Mouse (Mus musculus) induced T-regulatory cell, adult 2 months (primary cell): ENCODE data around the gene Frrs1l.
A peak's percentile ranks its signal among the peaks of the same experiment; 100 is the strongest.

Experiments used
- DNase-seq: peaks from one replicate; pipeline ENCODE4 v3.0.0-alpha.2; 2012; ENCODE audit warnings: low read depth

The Frrs1l gene

DNA sequence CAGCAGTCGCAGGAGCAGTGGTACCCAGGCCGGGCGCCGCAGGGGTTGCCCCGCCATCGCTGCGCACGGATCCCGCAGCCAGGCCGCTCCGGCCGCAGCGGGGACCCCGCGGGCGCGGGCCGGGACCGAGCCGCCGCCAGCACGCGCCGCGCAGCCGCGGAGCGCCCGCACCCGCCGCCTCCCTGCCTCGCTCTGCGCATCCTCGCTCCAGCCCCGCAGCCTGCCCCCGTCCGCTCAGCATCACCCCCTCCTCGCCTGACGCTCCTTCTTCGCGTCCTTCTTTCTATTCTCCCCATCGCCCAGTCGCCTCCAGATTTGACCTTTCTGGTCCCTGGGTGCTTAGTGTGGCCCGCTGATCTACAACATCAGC is at the start of gene Frrs1l:
Gene Frrs1l, minus strand, starts transcription at position 177 of the 370 bp plus-strand sequence.
- no peak for DNase-seq

DNA sequence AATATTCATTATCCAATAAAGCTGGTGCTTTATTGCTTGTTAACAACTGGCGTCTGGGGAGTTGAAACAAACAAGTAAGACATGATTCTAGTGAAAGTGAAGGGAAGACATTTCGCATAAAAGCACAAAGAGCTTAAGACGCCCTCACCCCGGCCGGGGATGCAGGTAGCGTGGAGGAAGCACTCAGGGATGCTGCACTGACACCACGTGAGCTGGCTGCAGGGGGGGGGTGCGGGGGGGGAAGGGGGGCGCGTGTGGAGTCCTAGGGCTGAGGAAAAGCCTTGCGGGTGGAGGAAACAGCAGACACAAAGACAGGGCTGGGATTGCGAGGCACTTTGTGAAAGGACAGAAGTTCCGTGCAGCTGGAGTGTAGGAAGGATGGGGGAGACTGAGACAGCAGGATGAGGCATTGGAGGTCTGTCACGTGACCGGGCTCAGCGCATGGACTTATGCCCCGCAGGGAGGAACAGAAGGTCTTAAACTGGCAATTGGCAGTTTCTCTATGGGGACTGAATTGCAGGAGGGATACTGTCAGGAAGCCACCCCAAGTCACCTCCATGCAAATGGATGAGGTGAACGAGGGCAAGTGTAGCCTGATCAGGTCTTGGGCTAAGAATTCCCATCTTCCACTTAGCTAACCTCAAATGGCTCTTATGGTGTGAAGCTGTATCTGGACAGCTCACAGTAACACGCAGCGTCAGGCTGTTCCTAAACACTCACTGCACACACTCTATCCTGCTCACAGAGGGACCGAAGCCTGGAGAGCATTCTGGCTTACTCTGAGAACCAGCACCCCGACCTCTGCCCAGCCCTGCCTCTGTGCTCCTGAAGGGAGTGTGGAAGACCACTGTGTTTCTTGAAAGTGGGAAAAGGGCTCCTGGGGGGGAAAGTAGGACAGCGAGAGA is 49.2 kb upstream of the Frrs1l start:
- no peak for DNase-seq

DNA sequence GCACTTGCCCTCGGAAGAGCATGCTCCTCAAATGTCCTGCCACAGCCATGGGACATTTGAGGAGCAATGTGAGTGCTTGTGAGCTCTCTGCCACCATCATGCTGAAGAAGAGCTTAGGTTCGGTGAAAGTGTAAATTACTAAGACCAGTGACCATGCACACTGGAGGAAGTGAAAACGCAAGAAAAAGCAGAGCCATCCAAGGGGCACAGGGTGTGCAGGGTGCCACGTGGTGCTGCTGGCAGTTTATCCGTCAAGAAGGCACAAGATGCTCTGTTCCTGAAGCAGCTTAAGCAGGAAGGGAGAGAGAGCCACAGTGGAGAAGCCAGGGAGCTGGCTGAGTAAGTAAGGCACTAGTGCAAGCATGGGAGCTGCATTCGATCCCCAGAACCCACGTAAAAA is 47.4 kb upstream of the Frrs1l start:
- DNase-seq = no peak

DNA sequence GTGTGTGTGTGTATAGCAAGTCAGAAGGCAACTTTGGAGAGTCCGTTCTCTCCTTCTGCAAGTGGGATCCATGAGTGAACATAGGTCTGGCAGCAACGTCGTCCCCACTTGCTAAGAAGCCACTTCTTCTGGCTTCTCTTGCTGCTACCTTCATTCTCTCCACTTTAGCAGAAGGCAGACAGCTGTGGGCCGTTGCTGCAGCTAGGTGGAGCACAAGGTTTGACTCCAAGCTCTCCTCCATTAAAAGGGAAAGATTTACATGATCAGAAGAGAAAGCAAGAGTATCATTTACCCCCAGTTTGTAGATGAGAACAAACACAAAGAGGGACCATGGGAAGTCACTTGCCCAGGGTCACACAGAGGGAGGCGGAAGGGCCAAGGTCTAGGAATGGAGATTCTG is 44.0 kb upstream of the Frrs1l start:
- DNase-seq = no peak

DNA sequence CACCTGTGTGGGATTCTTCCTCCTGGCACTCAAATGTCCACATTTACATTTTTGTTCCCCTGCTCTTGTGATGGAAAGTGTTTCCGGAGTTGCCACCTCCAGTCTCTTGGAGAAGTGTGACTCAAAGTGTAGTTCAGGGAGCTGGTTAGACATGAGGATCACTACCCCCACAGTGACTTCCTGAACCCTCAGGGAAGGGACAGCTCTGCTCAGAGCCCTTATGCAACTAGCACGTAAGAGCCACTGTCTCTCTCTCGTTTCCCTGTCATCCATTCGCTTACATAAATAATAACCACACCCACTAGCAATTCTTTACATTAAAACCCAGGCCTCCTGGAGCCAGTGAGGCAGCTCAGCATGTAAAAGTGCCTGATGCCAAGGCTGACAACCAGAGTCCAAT is 41.2 kb upstream of the Frrs1l start:
- DNase-seq = no peak

DNA sequence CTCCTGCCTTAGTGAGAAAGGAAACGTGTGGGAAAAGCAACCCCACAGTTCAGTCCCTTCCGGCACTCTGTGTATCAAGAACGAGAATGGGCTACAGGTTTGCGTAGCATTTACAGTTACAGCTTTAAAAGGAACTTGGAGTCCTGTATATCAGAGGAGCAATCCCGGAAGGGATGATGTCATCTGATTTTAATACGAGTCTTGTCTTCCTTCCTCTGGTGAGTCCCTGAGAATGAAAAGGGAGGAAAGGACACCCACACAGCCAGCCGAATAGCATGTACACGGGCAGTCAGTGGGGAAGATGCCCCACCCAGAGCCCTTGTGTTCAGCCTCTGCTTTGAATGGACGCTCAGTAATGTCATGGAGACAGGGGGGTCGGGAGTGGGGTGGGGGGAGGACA is 37.8 kb upstream of the Frrs1l start:
- peak; percentile 50 for DNase-seq

DNA sequence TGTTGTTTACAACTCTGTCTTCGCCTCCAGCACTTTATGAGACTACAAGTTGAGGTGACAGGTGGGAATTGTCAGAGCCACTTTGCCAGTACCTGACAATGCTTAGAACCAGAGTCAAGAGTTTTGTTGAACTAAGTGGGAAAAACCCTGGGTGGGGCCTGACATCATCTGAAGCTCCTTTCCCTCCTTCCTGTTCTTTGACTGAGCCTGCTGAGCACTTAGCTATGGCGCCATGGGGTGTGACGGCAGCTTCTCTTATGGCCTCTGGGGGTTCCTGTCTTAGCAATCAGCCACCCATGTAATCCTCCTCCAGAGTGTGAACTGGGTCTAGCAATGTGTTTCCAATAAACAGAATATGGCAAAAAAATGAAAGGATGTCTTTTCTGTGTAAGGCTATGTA is 33.3 kb upstream of the Frrs1l start:
- peak; percentile 12 for DNase-seq

DNA sequence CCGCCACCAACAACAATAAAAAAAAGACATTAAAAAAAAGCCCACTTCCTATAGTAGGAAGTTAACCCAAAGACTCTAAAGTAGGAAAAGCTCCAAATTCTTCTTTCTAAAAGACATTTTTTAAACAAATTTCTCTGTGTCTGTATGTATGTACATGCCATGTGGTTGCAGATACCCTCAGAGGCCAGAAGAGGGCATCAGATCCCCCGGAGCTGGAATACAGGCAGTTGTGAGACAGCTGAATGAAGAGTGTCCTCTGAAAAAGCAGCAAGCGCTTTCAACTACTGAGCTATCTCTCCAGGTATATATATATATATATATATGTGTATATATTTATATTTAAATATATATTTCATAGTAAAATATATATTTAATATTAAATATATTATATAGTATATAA is 31.1 kb upstream of the Frrs1l start:
- peak; percentile 17 for DNase-seq

DNA sequence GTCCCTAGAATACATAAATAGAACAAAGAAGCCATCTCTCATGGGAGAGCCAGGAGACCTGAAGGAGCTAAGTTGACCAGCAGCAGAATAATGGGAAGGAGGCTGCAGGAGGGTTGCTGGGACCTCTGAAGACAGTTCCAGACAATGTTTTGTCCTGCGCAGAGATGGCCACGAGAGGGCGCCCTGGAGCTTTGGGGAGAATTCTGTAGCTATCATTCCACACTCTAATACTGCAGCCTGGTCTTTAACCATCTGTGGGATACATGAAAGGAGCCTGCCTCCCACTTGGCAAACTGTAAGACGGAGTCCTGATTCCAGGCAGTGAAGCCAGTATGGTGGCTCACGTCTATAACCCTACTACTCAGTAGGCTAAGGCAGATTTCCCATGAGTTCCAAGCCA is 27.0 kb upstream of the Frrs1l start:
- DNase-seq = peak; percentile 70

DNA sequence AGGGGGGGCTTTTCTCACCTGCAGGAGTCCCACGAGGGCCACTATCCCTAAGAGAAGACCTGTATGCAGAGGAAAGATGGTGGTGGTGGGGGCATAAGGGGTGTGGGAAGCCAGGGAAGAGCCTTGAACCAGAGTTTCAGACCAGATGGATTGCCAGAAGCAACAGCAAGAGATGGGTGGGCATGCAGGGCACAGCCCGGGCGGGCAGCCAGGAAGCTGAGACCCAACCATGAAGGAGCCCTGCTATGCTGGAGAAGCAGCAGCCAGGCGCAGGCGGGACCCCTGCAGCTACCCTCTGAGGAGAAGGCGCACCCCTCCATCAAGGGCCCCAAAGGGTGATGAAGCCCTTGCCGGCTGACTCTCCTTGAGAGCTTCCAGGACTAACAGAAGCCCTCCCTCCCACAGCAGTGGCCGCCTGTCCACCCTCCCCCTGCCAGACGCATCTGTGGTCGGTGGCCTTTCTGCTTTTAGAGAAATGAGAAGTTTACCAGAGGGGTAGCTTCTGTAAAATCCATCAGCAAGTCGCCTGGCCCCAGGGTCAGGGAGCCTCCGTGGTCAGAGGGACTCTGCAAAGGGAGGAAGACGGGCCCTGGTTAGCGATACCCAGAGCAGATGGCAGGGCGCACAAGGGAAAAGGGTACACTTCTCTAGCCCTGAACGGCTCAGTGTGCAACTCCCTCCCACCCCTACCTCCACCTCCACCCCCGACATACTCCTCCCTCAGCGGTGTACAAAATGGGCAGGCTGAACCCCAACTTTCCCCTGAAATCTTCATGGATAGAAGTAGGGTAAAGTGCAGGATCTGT is 26.4 kb upstream of the Frrs1l start:
- no peak for DNase-seq

DNA sequence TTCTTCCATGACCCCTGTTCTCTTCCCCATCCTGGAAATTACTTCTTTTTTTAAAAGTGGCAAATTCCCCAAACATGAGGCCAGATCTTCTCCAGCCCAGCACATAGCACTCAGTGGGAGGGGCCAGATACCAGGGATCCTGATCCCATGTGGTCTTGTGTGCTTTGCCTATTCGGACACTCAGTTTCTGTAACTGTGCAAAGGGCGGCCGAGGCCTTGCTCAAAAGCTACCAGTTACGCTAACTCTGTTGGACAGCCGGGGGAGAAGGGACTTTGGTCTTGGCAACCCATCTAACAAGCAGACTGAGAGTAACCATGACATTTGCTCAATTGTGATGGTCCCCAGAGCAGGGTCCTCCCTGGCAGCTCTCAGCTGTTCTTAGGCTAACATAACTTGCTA is 24.8 kb upstream of the Frrs1l start:
- DNase-seq = no peak

DNA sequence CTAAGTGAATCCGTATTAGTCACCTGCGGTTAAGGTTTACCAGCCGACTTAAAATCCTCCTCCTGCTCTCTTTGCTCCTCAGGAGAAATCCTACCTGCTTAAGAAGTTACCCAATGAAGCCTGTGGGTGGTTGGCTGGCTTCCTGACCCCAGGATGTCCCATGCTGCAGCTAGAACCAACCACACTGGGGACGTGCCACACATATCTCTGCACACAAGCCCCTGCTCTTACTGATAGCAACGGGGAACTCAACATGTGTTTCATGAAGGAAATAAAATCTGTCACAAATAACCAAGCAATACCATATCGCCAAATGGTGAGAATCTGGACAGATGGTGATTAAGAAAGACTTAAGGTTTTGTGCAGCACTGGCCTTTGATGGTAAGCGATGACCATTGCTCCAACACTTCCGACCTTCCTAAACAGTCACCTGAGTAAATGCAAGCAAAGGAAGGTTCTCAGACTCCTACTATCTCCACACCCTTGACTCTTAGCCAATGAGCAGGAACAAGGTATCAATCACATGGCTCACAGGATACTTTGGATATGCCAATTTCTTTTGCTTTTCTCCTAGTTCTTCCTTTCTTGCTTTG is 21.4 kb upstream of the Frrs1l start:
- no peak for DNase-seq

DNA sequence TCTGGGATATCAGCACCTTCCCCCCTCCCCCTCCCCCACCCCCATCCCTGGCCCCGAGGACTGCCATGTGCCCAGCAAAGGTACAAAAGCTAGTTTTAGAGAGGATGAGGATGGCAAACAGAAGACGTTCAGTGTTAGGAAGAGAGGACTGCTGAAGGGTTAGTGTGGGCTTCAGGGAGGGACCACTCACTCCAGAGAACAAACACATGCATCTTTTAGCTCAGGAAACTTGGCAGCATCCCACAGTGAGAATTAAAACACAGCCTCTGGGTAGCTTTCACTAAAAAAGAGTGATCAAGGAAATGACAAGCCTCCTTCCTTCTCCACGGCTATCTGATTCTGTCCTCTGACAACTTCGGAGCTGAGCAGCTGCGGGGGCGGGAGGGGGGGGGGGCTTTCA is 20.7 kb upstream of the Frrs1l start:
- DNase-seq = no peak

DNA sequence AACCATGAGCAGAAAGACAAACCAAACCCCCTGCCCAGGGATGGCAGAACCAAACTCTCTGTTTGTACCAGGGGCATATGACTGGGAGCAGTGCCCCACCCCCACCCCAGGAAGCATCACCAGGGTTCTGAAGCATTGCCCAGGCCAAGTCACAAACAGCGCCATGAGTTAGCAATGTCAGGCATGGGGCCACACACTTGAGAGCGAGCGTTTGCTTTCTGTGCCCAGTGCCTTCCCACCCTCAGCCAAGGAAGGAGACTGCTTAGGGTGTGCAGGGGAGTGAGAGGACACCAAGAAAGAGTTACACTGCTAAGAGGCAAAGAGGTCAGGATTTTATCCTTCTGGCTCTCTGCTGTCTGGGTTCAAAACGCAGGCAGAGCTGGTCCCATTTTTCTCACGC is 20.2 kb upstream of the Frrs1l start:
- no peak for DNase-seq

DNA sequence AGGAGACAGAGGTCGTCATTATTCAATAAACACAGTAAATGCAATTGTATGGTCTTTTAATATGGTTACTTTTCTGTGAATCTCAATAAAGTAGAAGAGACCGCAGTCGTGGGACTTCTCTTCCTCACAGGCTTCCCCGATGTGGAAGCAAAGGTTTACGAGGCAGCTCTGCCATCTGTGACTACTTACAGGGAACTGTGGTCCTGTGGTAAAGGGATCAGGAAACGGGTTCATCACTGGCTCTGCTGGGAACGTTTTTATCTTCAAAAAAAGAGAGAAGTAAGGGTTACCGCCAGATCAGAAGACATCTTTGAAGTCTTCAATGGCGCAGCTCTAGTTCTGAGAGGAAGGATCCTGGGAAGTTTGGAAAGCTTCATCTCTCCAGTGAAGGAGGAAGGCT is 17.5 kb upstream of the Frrs1l start:
- no peak for DNase-seq

DNA sequence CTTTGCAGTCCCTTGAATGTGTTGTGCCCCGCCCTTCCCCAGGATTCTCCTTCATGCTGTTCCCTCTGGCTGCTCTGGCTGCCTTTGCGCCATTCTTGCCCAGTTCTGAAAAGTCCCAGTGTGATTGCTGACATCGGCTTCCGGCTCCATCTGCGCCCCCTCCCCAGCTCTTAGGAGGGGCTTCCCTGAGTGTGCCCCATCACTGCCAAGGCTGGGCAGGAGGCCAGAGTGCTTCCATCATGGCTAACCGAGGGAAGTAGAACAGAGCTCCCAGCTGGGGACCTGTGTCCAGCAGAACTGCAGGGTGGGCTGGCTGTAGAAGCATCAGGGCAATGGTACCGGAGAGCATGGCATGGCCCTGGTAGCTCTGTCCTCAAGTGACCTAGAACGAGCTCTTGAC is 14.8 kb upstream of the Frrs1l start:
- DNase-seq = no peak

DNA sequence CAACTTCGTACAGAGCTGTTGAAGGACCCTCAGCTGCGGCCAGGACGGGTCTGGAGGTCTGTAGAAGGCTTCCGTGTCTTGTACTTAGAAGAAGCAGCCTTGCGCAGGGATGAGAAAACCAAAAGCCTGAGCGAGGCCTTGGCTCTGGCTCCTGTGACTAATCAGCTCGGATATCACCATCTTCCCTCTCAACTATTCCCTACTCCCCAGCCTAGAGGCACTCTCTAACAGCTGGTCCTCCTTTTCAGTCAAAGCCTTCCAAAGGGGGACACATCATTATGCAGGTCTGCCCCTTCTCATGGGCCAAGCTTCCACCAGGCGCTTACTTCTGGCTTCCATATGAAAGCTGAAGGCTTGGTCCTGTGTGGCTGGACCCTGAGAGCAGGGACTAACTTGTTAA is 13.7 kb upstream of the Frrs1l start:
- no peak for DNase-seq

DNA sequence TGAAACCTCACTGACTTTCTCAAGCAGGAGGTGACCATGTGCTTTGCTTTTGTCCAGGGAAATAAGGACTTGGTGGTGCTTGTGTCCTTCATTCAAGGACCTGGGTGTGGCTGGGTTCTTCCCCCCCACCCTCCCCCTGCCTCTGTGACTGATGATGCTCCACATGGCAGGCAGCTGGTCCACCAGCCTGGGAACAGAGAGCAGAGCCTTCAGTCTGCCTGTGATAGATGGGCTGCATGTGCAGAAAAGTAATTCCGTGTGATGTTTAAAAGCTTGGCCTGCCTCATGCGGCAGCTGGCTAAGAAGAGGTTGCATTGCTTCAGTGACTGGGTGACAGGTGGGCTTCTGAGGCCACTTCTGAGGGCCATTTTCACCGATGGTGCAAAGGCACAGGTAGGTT is 12.6 kb upstream of the Frrs1l start:
- DNase-seq = no peak

DNA sequence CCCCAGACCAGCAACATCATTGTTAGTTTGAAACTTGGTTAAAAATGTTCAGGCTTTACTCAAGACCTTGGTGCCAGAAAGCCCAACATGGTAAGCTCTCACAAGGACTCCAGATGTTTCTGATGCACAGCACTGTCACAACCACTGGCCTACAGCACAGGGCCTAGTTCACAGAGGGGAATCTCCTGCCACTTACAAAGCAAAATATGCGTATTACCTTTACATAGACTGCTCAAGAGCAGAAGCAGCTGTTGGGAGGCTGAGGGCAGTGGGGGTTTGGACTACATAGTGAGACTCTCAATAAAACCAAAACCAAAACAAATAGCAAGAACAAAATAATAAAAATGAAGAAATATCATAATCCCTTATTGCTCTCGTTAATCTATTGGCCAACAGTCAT is 11.2 kb upstream of the Frrs1l start:
- no peak for DNase-seq

DNA sequence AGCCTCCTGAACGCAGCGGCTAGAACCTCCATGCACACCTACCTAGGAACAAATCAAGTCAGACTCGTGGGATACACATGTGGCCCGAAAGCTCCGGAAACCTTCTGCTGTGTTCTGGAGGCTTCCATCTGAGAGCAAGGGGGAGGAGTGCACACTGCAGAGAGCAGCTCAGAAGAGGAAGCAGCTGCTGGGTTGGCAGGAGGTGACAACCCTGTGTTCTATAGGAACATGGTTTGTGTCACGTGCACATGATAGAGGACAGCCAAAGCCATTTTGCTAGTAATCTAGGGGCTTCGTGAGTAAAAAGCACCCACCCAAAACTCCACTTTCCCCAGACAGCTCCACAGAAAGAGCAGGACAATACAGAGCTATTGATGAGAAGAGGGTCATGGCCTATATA is 3.1 kb upstream of the Frrs1l start:
- DNase-seq = no peak

DNA sequence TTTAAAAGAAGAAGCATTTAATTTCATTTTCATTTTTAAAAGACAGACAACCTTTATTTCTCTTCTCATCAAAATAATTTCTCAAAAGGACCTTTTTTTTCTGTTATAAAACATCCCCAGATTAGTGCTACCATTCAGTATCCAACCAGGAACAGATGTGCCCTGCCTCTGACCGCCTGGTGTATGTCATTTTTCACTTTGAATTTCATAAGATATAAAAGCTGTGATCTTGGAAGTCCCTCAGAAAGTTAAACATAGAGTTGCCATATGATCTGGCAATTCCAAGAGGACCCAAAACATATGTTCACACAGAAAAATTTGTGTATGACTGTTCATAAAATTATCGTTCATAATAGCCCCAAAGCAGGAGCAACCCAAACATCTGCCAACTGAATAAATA is 1.8 kb upstream of the Frrs1l start:
- DNase-seq = no peak

DNA sequence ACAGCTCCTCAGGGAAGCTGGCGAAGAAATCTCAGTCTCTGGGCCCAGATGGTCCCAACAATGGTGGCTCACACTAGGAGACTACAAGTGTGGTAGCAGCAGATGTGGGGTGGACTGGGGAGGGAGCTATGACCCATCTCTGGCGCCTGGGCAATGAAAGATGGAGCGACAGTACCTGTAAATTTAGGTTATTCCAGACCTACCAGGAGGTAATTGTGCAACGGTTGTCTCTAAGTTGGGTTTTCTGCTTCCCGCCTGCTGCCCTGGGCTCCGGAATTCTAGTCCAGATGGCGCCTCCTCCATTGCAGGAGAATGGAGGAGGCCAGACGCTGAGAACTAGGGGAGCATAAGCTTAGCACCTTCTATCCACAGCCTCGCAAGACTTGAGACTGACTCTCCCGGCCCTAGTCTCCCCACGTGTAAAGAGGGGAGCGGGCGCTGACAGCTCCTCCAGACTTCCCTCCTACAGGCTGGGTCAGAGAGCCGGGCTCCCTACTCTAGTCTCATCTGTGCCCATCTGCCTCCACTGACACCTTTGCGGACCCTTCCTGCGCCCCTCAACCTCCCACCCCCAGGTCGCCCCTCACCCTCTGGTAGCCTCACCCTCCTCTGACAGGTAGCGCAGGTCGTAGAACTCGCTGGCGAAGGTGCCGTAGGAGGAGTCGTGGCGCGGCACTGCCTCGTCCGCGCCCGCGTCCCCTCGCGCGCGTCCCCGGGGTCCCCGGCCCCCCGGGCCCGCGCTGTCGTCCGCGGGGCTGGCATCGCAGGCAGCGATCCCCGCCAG is 568 bp downstream of the Frrs1l start:
- no peak for DNase-seq
